Mouse (Mus musculus): ENCODE results near the gene Sp8.

- TF ChIP-seq POLR2AphosphoS2 (IDR thresholded peaks at IDR 0.05; ENCODE audit: insufficient read length, low read depth) (no peak), MYOG (IDR thresholded peaks at IDR 0.05; ENCODE audit: control insufficient read depth in 1 of 3, insufficient read depth in 1 of 3, insufficient read length in 2 of 3, low read depth in 2 of 3) (no peak), USF1 (IDR thresholded peaks at IDR 0.05; ENCODE audit: low read depth) (no peak), POLR2A (IDR thresholded peaks at IDR 0.05; ENCODE audit: insufficient read length, low read depth) (no peak), TCF12 (IDR thresholded peaks at IDR 0.05; ENCODE audit: insufficient read depth, poor library complexity, severe bottlenecking) (no peak), MAX (IDR thresholded peaks at IDR 0.05; ENCODE audit: low read depth) (no peak), SRF (IDR thresholded peaks at IDR 0.05; ENCODE audit: control insufficient read depth, insufficient read length, low read depth) (no peak), REST (IDR thresholded peaks at IDR 0.05; ENCODE audit: insufficient read depth, insufficient read length) (no peak), CEBPB (IDR thresholded peaks at IDR 0.05; ENCODE audit: insufficient read depth, poor library complexity, severe bottlenecking) (no peak)
Observed at GRCm38 (mm10) chr12:118811328-118811961, 34.7 kb upstream of the Sp8 start.
